Mouse (Mus musculus) megakaryocyte, adult 5-6 weeks (primary cell): ENCODE data around the gene 1700025G04Rik. TPM values are rescaled to one million over a fixed set of nuclear protein-coding genes. Genes with fewer than 3 reads are reported as not detected.
A peak's percentile ranks its signal among the peaks of the same experiment; 100 is the strongest.

Experiments
- ATAC-seq: 2 replicates; pipeline ENCODE4 v1.8.0; 2016; ENCODE audit warnings: mild to moderate bottlenecking, inconsistent platforms; ENCODE audit not compliant: poor library complexity, severe bottlenecking
- total RNA-seq, 2 experiments: library from RNA; stranded (forward) in 1 of 2; stranded (reverse) in 1 of 2; fragments of 153-499, 151-499 nt in 1 of 2; fragments of 221-1000, 200-1000 nt in 1 of 2; gene quantifications; 2 replicates each; pipeline versions ENCODE4 v1.2.3 to v1.2.4; 2015 to 2017

1700025G04Rik gene
- total RNA-seq, 2 experiments from 2014 or later: 27.8 to 51.1 TPM

GRCm38 (mm10) chr1:151925738-151926137 is 164.2 kb downstream of the 1700025G04Rik start:
- no peak for ATAC-seq

- ATAC-seq: no peak
These were observed 171.0 kb downstream of the 1700025G04Rik start for GRCm38 (mm10) chr1:151918806-151919357.

- ATAC-seq: peak; percentile 60
These were observed 172.2 kb downstream of the 1700025G04Rik start for GRCm38 (mm10) chr1:151917736-151918135.

- ATAC-seq: no peak
These were observed 175.4 kb downstream of the 1700025G04Rik start for GRCm38 (mm10) chr1:151914494-151914893.

GRCm38 (mm10) chr1:151907014-151907413 is 182.9 kb downstream of the 1700025G04Rik start:
- no peak for ATAC-seq

GRCm38 (mm10) chr1:151900706-151901360 is 189.1 kb downstream of the 1700025G04Rik start:
- no peak for ATAC-seq

GRCm38 (mm10) chr1:151899964-151900363 is 190.0 kb downstream of the 1700025G04Rik start:
- no peak for ATAC-seq

GRCm38 (mm10) chr1:151895406-151895805 is 194.5 kb downstream of the 1700025G04Rik start:
- no peak for ATAC-seq

- ATAC-seq: peak; percentile 49
These were observed 195.9 kb downstream of the 1700025G04Rik start for GRCm38 (mm10) chr1:151893976-151894375.

GRCm38 (mm10) chr1:151892008-151892407 is 197.9 kb downstream of the 1700025G04Rik start:
- no peak for ATAC-seq

GRCm38 (mm10) chr1:151891194-151891593 is 198.7 kb downstream of the 1700025G04Rik start:
- no peak for ATAC-seq

GRCm38 (mm10) chr1:151890041-151890621 is 199.8 kb downstream of the 1700025G04Rik start:
- no peak for ATAC-seq

GRCm38 (mm10) chr1:151887631-151888030 is 202.3 kb downstream of the 1700025G04Rik start:
- no peak for ATAC-seq

GRCm38 (mm10) chr1:151887126-151887525 is 202.8 kb downstream of the 1700025G04Rik start:
- no peak for ATAC-seq

- ATAC-seq: no peak
These were observed 203.8 kb downstream of the 1700025G04Rik start for GRCm38 (mm10) chr1:151886171-151886570.

- ATAC-seq: no peak
These were observed 208.7 kb downstream of the 1700025G04Rik start for GRCm38 (mm10) chr1:151881253-151881652.

GRCm38 (mm10) chr1:151880731-151881130 is 209.2 kb downstream of the 1700025G04Rik start:
- ATAC-seq: no peak

- no peak for ATAC-seq
These were observed 210.0 kb downstream of the 1700025G04Rik start for GRCm38 (mm10) chr1:151879966-151880365.

GRCm38 (mm10) chr1:151879308-151879850 is 210.5 kb downstream of the 1700025G04Rik start:
- ATAC-seq: no peak

- no peak for ATAC-seq
These were observed 211.5 kb downstream of the 1700025G04Rik start for GRCm38 (mm10) chr1:151878411-151878810.

- no peak for ATAC-seq
These were observed 217.0 kb downstream of the 1700025G04Rik start for GRCm38 (mm10) chr1:151872971-151873370.

- ATAC-seq: no peak
These were observed 225.6 kb downstream of the 1700025G04Rik start for GRCm38 (mm10) chr1:151864326-151864725.
